Mouse (Mus musculus) ES-Bruce4 (cell line): Measurements from ENCODE around the gene Irs2. TPM values are rescaled to one million over a fixed set of nuclear protein-coding genes. Genes with fewer than 3 reads are reported as not detected.

Experiments
- H3K27ac ChIP-seq: 2 replicates; pipeline ENCODE4 v1.5.1; 2012; ENCODE audit warnings: low read length, inconsistent platforms; ENCODE audit not compliant: insufficient read depth
- H3K27me3 ChIP-seq: 2 replicates; pipeline ENCODE4 v1.6.1; 2012; ENCODE audit warnings: mild to moderate bottlenecking, low read length, inconsistent platforms; ENCODE audit not compliant: control insufficient read depth, poor library complexity, insufficient read depth, severe bottlenecking
- H3K36me3 ChIP-seq: 2 replicates; pipeline ENCODE4 v1.6.1; 2012; ENCODE audit warnings: inconsistent platforms, mild to moderate bottlenecking, low read length, moderate library complexity; ENCODE audit not compliant: control insufficient read depth, poor library complexity, insufficient read depth, severe bottlenecking
- H3K4me1 ChIP-seq: one replicate; pipeline ENCODE4 v1.8.1; 2011; ENCODE audit warnings: low read length; ENCODE audit not compliant: control insufficient read depth, insufficient read depth
- H3K4me3 ChIP-seq: 2 replicates; pipeline ENCODE4 v1.5.1; 2011; ENCODE audit warnings: low read depth, mild to moderate bottlenecking, low read length
- H3K9ac ChIP-seq: 2 replicates; pipeline ENCODE4 v1.6.1; 2012; ENCODE audit warnings: low read depth, mild to moderate bottlenecking, inconsistent platforms; ENCODE audit not compliant: poor library complexity, severe bottlenecking
- H3K9me3 ChIP-seq: replicated peaks from 2 replicates; pipeline ENCODE4 v1.6.1; 2012; ENCODE audit warnings: mild to moderate bottlenecking, low read length, inconsistent platforms; ENCODE audit not compliant: control insufficient read depth, poor library complexity, insufficient read depth, severe bottlenecking
- CTCF ChIP-seq: IDR thresholded peaks from one replicate; pipeline ENCODE4 v1.8.1; 2011; ENCODE audit warnings: low read depth, low read length
- EP300 ChIP-seq: IDR thresholded peaks from 2 replicates; pipeline ENCODE4 v1.6.1; 2011; ENCODE audit warnings: low read depth, low read length; ENCODE audit not compliant: insufficient read depth
- POLR2A ChIP-seq: IDR thresholded peaks from one replicate; pipeline ENCODE4 v1.8.1; 2011; ENCODE audit warnings: low read length; ENCODE audit not compliant: insufficient read depth
- polyA plus RNA-seq: library from polyadenylated mRNA; stranded (reverse); fragments of >200 nt; gene quantifications from 2 replicates; pipeline ENCODE4 v1.2.4, GENCODE M21; 2011; ENCODE audit warnings: low read depth; ENCODE audit not compliant: missing spikeins, insufficient read depth, insufficient read length

Gene Irs2
- polyA plus RNA-seq, 1 experiment, result 72.3 TPM

DNA sequence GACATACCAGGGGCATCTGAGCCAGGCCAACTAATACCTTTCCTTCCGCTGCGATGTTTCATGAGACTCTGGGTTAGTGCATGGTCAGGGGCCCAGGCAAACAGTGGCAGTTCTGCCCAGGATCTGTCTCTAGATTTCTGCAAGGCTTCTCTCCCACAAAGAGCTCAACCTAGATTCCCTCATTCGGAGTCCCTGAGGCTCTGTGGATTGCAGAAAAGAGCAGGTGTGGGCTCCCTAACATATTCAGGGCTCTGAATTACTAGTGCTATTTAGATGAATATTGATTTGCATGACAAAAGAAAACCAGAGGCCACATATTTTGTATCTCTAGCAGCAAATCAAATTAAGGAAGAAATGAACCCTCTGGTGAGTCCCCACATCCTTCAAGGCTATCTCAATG is 18.3 kb downstream of the Irs2 start:
- Histone ChIP-seq H3K9me3 (no peaks in the 10 kb centered on the region), H3K9ac (no peak overlapping the region), H3K4me1 (no peaks in the 10 kb centered on the region), H3K4me3 (no peak overlapping the region), H3K27ac (no peak overlapping the region), H3K36me3 (peaks cover 11% of the 10 kb centered on the region; the same call in 1 of the 2 replicates), H3K27me3 (no peaks in the 10 kb centered on the region)
- TF ChIP-seq EP300 (no peak), CTCF (no peak), POLR2A (no peak)

DNA sequence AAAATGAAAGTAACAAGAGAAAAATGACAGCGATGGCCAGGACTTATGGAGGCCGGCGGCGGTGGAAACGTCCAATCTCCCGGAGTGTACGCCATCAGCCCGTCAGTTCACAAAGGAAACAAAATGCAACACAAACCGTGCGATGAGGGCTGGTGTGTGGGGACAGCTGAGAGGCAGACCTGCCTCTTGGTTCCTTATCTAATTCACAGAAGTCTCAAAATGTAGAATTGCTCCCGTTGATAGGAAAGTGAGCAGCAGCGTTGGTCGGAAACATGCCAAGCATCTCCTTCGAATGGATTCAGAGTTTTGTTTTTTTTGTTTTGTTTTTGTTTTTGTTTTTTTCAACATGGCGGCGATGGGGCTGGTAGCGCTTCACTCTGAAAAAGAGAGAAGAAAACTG is 21.6 kb downstream of the Irs2 start:
- Histone ChIP-seq H3K9me3 (no peaks in the 10 kb centered on the region), H3K36me3 (peaks cover 14% of the 10 kb centered on the region; the same call in 1 of the 2 replicates), H3K4me1 (no peaks in the 10 kb centered on the region), H3K9ac (no peak overlapping the region), H3K27me3 (no peaks in the 10 kb centered on the region), H3K4me3 (no peak overlapping the region), H3K27ac (no peak overlapping the region)
- TF ChIP-seq EP300, result no peak
- TF ChIP-seq CTCF, result no peak
- TF ChIP-seq POLR2A, result no peak

DNA sequence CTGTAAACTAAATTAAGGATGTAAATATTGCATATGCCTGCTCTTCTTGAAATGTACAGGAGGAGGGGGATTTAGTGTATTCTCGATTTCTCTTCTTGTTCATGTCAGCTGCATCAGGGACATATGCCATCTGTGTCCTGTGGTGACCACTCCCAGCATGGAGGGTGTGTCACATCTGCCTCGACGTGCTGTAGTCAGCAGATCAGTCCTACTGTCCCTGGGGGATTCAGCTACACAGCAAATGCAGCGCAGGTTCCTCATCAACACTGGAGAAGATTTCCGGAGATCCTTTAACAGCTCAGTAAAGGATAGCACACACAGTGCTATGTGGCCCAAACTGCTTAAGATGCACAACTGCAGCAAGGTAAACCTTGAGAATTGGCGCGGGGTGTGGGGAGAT is 23.2 kb downstream of the Irs2 start:
- Histone ChIP-seq H3K4me1 (no peaks in the 10 kb centered on the region), H3K27ac (no peak overlapping the region), H3K27me3 (no peaks in the 10 kb centered on the region), H3K4me3 (no peak overlapping the region), H3K9ac (no peak overlapping the region), H3K36me3 (peaks cover 14% of the 10 kb centered on the region; the same call in 1 of the 2 replicates), H3K9me3 (no peaks in the 10 kb centered on the region)
- TF ChIP-seq CTCF (no peak), EP300 (no peak), POLR2A (no peak)

DNA sequence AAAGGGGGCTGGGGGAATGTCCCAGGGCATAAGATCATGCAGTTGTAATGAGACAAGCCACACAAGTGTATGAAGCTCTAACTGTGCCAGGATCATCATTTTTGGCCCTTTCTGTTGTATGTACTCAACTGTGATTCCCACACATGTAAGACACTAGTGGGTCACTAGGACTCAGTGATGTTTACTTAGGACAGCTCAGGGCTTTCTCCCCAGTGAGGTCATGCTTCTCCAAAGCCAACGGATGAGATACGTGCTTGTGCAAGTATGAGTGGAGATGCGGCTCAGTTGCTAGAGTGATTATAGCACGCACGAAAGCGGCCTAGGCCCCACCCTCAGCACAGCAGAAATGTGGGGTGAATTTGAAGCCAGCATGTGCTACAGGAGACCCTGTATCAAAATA is 27.4 kb downstream of the Irs2 start:
- no peaks in the 10 kb centered on the region for H3K27me3 ChIP-seq
- no peaks in the 10 kb centered on the region for H3K4me1 ChIP-seq
- TF ChIP-seq CTCF (no peak), POLR2A (no peak), EP300 (no peak)
- H3K36me3 ChIP-seq, result peaks cover 7% of the 10 kb centered on the region; the same call in 1 of the 2 replicates
- H3K9ac ChIP-seq, result no peak overlapping the region
- H3K4me3 ChIP-seq, result no peak overlapping the region
- H3K27ac ChIP-seq, result no peak overlapping the region
- no peaks in the 10 kb centered on the region for H3K9me3 ChIP-seq

DNA sequence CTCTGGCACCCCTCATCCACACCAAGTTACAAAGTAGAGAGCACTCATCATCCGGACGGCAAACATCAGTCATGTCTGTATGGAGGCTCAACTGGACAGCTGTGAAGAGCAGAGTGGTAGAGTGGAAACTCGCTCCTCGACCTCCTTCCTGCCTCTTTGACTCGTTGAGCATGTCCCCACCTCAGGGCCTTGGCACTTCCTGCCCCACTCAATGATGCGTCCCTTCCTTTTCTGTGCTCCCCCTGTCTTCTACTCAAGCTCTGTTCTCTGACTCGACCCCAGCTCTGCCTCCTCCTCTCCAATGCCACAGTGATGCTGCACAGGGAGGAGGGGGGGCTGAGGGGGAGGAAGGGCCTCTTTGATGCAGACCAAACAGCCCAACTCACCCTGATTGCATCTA is 28.3 kb downstream of the Irs2 start:
- Histone ChIP-seq H3K4me3 (no peak overlapping the region), H3K9ac (no peak overlapping the region), H3K9me3 (no peaks in the 10 kb centered on the region), H3K27me3 (no peaks in the 10 kb centered on the region), H3K4me1 (no peaks in the 10 kb centered on the region), H3K36me3 (0 out of 2 replicates have a peak, but pooled peaks cover 3% of the 10 kb centered on the region), H3K27ac (no peak overlapping the region)
- TF ChIP-seq CTCF (no peak), POLR2A (no peak), EP300 (no peak)

DNA sequence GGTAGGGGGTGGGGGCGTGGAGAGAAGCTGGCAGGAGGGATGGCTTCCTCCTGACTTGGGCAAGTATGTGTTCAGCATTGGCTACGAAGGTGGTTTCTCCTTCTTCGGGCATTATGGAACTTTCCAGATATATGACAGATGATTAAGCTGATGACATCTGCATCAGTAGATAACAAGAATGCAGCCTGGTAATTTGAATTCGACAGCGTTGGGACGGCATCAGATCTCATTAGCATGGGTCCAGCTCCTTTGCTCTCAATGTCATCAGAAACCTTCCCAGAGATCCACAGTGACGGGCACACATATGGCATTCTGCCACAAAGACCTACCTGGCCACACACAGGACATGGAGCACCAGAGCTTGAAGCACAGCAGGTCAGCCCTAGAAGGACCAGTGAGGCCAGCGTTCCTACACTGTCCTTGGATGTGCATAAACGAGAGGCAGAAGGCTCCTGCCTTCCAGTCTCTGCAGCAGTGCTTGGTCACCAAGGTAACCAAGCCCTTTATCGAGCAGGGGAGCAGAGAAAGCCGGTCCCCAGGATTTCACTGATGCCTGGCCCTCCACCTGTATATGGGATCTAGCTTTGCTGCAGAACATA is 29.0 kb downstream of the Irs2 start:
- Histone ChIP-seq H3K27ac (no peak overlapping the region), H3K4me1 (no peaks in the 10 kb centered on the region)

More for the DNA sequence above, 29.0 kb downstream of the Irs2 start:
- Histone ChIP-seq H3K36me3 (no peaks in the 10 kb centered on the region), H3K9me3 (no peaks in the 10 kb centered on the region), H3K4me3 (no peak overlapping the region), H3K27me3 (no peaks in the 10 kb centered on the region), H3K9ac (no peak overlapping the region)
- no peak for TF ChIP-seq EP300
- no peak for TF ChIP-seq POLR2A
- no peak for TF ChIP-seq CTCF
